Mouse (Mus musculus) olfactory bulb, adult 2 months (tissue): ENCODE results near the gene Grm7.

ENCODE experiments used
- CTCF ChIP-seq: fragments of 200-500 bp; IDR thresholded peaks from 2 replicates; pipeline ENCODE4 v1.5.1; 2012; ENCODE audit warnings: low read depth, mild to moderate bottlenecking, low read length, moderate library complexity; ENCODE audit not compliant: insufficient read depth
- POLR2A ChIP-seq: fragments of 200-500 bp; IDR thresholded peaks from 2 replicates; pipeline ENCODE4 v1.6.1; 2012; ENCODE audit warnings: mild to moderate bottlenecking, low read depth, low read length, moderate library complexity; ENCODE audit not compliant: insufficient read depth

GRCm38 (mm10) chr6:111558588-111558987 lies 913.2 kb downstream of the Grm7 start:
- TF ChIP-seq CTCF (no peak), POLR2A (no peak)
